Mouse (Mus musculus) adrenal gland, adult 18-20 months (tissue): ENCODE data around the gene Ereg. TPM values are rescaled to one million over a fixed set of nuclear protein-coding genes. Genes with fewer than 3 reads are reported as not detected.

Experiments used
- DNase-seq, 2 experiments: peaks; one replicate each; pipeline ENCODE4 v3.0.0; 2021 to 2022; ENCODE audit warnings: low spot score in 2 of 2
- long read RNA-seq, 2 experiments: library from polyadenylated mRNA; stranded (forward); transcript quantifications; one replicate each; pipeline ENCODE4 v2.0.0; 2021
- total RNA-seq, 2 experiments: library from RNA; stranded (reverse); gene quantifications; 1 replicate in 1 of 2; 2 replicates in 1 of 2; pipeline ENCODE4 v1.2.3; 2021

Gene Ereg
- under 1 TPM; 0.07 to 0.13 TPM for total RNA-seq
- long read RNA-seq, experiment 1: 0 reads
- long read RNA-seq, experiment 2: 0 reads

GRCm38 (mm10) chr5:91074450-91074950 lies at the start of gene Ereg:
TSS of gene Ereg (plus strand) at chr5:91074622.
- no peak for DNase-seq

- no peak for DNase-seq
These were observed 47.3 kb upstream of the Ereg start, which contains the start of gene Epgn for GRCm38 (mm10) chr5:91027164-91027563. TSS of gene Epgn (plus strand) at chr5:91027464.

GRCm38 (mm10) chr5:91027840-91028239 lies 46.6 kb upstream of the Ereg start:
- DNase-seq: no peak

- DNase-seq: no peak
These were observed 43.8 kb upstream of the Ereg start for GRCm38 (mm10) chr5:91030629-91031028.

- no peak for DNase-seq
These were observed 39.1 kb upstream of the Ereg start for GRCm38 (mm10) chr5:91035341-91035740.

GRCm38 (mm10) chr5:91036628-91037027 lies 37.8 kb upstream of the Ereg start:
- peak in 1 of 2 experiments; percentile 12 for DNase-seq

- no peak for DNase-seq
These were observed 36.7 kb upstream of the Ereg start for GRCm38 (mm10) chr5:91037756-91038155.

- peak in 1 of 2 experiments; percentile 6 for DNase-seq
These were observed 35.9 kb upstream of the Ereg start for GRCm38 (mm10) chr5:91038547-91038946.

- no peak for DNase-seq
These were observed 35.5 kb upstream of the Ereg start for GRCm38 (mm10) chr5:91038963-91039362.

GRCm38 (mm10) chr5:91047987-91048386 lies 26.4 kb upstream of the Ereg start:
- no peak for DNase-seq

- DNase-seq: no peak
These were observed 26.0 kb upstream of the Ereg start for GRCm38 (mm10) chr5:91048397-91048796.

- no peak for DNase-seq
These were observed 2.1 kb upstream of the Ereg start for GRCm38 (mm10) chr5:91072340-91072739.

- DNase-seq: no peak
These were observed 796 bp upstream of the Ereg start for GRCm38 (mm10) chr5:91073626-91074025.

- no peak for DNase-seq
These were observed 396 bp upstream of the Ereg start for GRCm38 (mm10) chr5:91074026-91074425.

- no peak for DNase-seq
These were observed 599 bp downstream of the Ereg start for GRCm38 (mm10) chr5:91075021-91075420.

- no peak for DNase-seq
These were observed 8.6 kb downstream of the Ereg start for GRCm38 (mm10) chr5:91083016-91083415.

- DNase-seq: no peak
These were observed 10.9 kb downstream of the Ereg start for GRCm38 (mm10) chr5:91085291-91085690.

GRCm38 (mm10) chr5:91090301-91090700 lies 15.9 kb downstream of the Ereg start:
- no peak for DNase-seq

GRCm38 (mm10) chr5:91097911-91098614 lies 23.6 kb downstream of the Ereg start:
- DNase-seq: no peak

GRCm38 (mm10) chr5:91101742-91102141 lies 27.3 kb downstream of the Ereg start:
- DNase-seq: no peak

GRCm38 (mm10) chr5:91103943-91104665 lies 29.7 kb downstream of the Ereg start:
- no peak for DNase-seq

- no peak for DNase-seq
These were observed 31.8 kb downstream of the Ereg start for GRCm38 (mm10) chr5:91106248-91106647.
